Mouse (Mus musculus): ENCODE results near the gene Csnk2b. TPM values are rescaled to one million over a fixed set of nuclear protein-coding genes. Genes with fewer than 3 reads are reported as not detected.

Csnk2b gene
- polyA plus RNA-seq, 1 experiment from 2014 or later = 131 TPM

DNA sequence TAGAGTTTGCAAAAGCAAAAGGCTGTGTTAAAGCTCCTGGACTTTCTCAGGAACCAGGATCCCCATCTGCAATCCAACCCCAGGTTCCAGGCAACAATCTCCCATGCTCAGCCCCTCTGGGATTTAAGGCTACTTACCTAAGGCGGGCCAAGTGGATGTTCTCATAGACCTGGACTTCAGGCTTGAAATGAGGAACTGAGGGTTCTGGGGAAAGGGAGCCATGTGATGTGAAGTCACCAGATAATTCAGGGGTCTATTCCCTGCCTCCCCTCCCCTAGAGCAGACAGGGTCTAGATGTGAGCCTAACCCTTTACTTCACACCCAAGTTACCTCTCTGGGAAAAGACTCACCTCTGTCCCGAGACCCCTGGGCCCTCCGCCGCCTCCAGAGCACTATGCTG, 41.1 kb downstream of the Csnk2b start:
- ATAC-seq = no peak
- Histone ChIP-seq H3K27ac (ENCODE audit: low read depth) (no peak overlapping the region; the same call in 1 of the 2 replicates), H3K27me3 (ENCODE audit: insufficient read depth, low read length) (0 out of 2 replicates have a peak, but pooled peaks cover 4% of the 10 kb centered on the region), H3K9me3 (ENCODE audit: low read length) (no peaks in the 10 kb centered on the region), H3K36me3 (replicated peaks; ENCODE audit: insufficient read depth, low read length) (no peaks in the 10 kb centered on the region), H3K4me3 (ENCODE audit: low read depth, low read length) (no peak overlapping the region), H3K4me1 (ENCODE audit: insufficient read depth) (peaks cover 17% of the 10 kb centered on the region), H3K4me2 (ENCODE audit: low read depth, low read length) (no peak overlapping the region; the same call in 1 of the 2 replicates), H3K9ac (replicated peaks) (0 out of 2 replicates have a peak overlapping the region, but pooled peaks have one; percentile 33)
- DNase-seq = no peak
- TF ChIP-seq EP300 (IDR thresholded peaks at IDR 0.05; ENCODE audit: low read depth) (no peak), CTCF (IDR thresholded peaks at IDR 0.05; ENCODE audit: low read depth) (no peak)
- 76% methylated on average over 4 of the region's 4 CpGs for WGBS (ENCODE audit: insufficient replicate concordance)

DNA sequence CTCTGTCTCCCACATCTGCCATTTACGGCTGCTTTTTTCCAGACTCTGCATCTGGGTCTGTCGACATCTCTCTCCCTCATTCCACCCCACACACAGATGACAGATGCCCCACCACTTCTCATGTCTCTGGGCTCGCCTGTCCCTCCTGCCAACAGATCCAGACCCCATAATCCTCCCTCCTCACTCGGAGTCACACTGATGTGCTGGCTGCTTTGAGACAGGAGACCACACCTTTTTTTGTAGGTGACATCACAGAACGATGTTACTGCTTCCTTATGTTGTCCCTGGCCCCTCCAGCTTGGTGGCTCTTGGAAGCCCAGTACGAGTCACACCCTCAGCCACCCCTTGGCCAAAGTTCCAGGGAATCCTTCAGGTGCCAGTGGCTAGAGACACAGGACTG, 41.6 kb downstream of the Csnk2b start:
- Histone ChIP-seq H3K9me3 (ENCODE audit: low read length) (no peaks in the 10 kb centered on the region), H3K4me2 (ENCODE audit: low read depth, low read length) (peak overlapping the region; percentile 51), H3K4me1 (ENCODE audit: insufficient read depth) (peaks cover 14% of the 10 kb centered on the region), H3K27me3 (ENCODE audit: insufficient read depth, low read length) (0 out of 2 replicates have a peak, but pooled peaks cover 4% of the 10 kb centered on the region), H3K36me3 (replicated peaks; ENCODE audit: insufficient read depth, low read length) (no peaks in the 10 kb centered on the region), H3K4me3 (ENCODE audit: low read depth, low read length) (peak overlapping the region; percentile 17; the same call in 1 of the 2 replicates), H3K27ac (ENCODE audit: low read depth) (peak overlapping the region; percentile 50), H3K9ac (replicated peaks) (peak overlapping the region; percentile 33; the same call in 1 of the 2 replicates)
- WGBS (ENCODE audit: insufficient replicate concordance) = 32% methylated on average over 6 of the region's 6 CpGs
- TF ChIP-seq EP300 (IDR thresholded peaks at IDR 0.05; ENCODE audit: low read depth) (no peak), CTCF (IDR thresholded peaks at IDR 0.05; ENCODE audit: low read depth) (no peak)
- DNase-seq (no peak), ATAC-seq (peak; percentile 48)

DNA sequence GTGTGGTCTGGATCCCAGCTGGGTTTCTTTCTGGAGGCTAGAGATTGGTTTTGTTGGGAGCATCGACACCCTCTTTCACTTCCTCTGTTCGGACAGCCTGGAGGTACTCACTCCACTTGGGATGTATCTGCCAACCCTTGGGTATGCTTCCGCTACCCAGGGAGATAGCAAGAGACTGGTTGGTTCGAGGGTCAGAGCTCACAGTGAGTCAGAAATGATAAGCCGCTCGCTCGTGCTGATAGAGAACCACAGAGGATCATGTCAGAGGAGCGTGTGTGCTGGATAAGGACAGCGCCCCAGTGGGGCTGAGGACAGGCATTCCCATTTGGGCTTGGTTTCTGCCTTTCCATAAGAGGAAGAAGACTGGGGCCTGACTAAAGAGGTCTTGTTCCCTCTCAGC, 42.1 kb downstream of the Csnk2b start:
- Histone ChIP-seq H3K4me1 (ENCODE audit: insufficient read depth) (peaks cover 14% of the 10 kb centered on the region), H3K9me3 (ENCODE audit: low read length) (no peaks in the 10 kb centered on the region), H3K4me2 (ENCODE audit: low read depth, low read length) (peak overlapping the region; percentile 51), H3K4me3 (ENCODE audit: low read depth, low read length) (peak overlapping the region; percentile 17; the same call in 1 of the 2 replicates), H3K36me3 (replicated peaks; ENCODE audit: insufficient read depth, low read length) (no peaks in the 10 kb centered on the region), H3K27ac (ENCODE audit: low read depth) (peak overlapping the region; percentile 50), H3K27me3 (ENCODE audit: insufficient read depth, low read length) (0 out of 2 replicates have a peak, but pooled peaks cover 4% of the 10 kb centered on the region), H3K9ac (replicated peaks) (peak overlapping the region; percentile 33; the same call in 1 of the 2 replicates)
- peak; percentile 57 for TF ChIP-seq CTCF (IDR thresholded peaks at IDR 0.05; ENCODE audit: low read depth)
- peak; percentile 88 for TF ChIP-seq EP300 (IDR thresholded peaks at IDR 0.05; ENCODE audit: low read depth)
- peak; percentile 85 for ATAC-seq
- 28% methylated on average over 9 of the region's 9 CpGs for WGBS (ENCODE audit: insufficient replicate concordance)
- DNase-seq = peak; percentile 54

DNA sequence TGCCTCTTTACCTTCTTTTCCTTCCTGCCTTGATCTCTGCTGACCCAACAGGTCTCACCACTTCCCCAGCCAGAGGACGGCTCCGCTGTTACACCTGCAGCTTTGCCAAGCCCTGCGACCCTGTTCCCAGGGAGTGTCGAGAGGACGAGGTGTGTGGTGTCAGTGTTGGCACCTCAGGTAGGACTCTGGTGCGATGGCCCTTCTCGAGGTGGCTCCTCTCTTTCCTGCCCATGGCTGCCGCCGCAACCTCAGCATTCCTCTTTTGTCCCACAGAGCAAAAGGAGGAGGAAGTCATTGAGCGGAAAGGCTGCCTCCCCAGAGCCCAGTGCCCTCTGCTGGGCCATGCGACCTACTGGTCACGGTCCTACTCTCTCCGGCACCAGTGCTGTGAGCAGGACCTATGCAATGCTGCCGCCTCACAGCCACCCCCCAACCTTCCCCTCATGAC, 44.0 kb downstream of the Csnk2b start, which contains the start of gene Ly6g6d:
Gene Ly6g6d, minus strand, starts transcription at position 280 of the 448 bp plus-strand sequence.
- no peaks in the 10 kb centered on the region for H3K9me3 ChIP-seq (ENCODE audit: low read length)
- peak; percentile 42; the same call in 1 of the 2 replicates for ATAC-seq
- peak within 1 kb of the TSS; percentile 22 for H3K9ac ChIP-seq (replicated peaks)
- 0 out of 2 replicates have a peak, but pooled peaks cover 4% of the 10 kb centered on the region for H3K27me3 ChIP-seq (ENCODE audit: insufficient read depth, low read length)
- 0 out of 2 replicates have a peak within 1 kb of the TSS, but pooled peaks have one; percentile 12 for H3K4me3 ChIP-seq (ENCODE audit: low read depth, low read length)
- peak within 1 kb of the TSS; percentile 41; the same call in 1 of the 2 replicates for H3K27ac ChIP-seq (ENCODE audit: low read depth)
- TF ChIP-seq EP300 (IDR thresholded peaks at IDR 0.05; ENCODE audit: low read depth) = no peak
- TF ChIP-seq CTCF (IDR thresholded peaks at IDR 0.05; ENCODE audit: low read depth) = peak; percentile 63
- DNase-seq = peak; percentile 55
- H3K4me1 ChIP-seq (ENCODE audit: insufficient read depth) = peaks cover 14% of the 10 kb centered on the region
- peak within 1 kb of the TSS; percentile 53 for H3K4me2 ChIP-seq (ENCODE audit: low read depth, low read length)
- 9% methylated on average over 12 of the region's 14 CpGs for WGBS (ENCODE audit: insufficient replicate concordance)
- no peaks in the 10 kb centered on the region for H3K36me3 ChIP-seq (replicated peaks; ENCODE audit: insufficient read depth, low read length)

DNA sequence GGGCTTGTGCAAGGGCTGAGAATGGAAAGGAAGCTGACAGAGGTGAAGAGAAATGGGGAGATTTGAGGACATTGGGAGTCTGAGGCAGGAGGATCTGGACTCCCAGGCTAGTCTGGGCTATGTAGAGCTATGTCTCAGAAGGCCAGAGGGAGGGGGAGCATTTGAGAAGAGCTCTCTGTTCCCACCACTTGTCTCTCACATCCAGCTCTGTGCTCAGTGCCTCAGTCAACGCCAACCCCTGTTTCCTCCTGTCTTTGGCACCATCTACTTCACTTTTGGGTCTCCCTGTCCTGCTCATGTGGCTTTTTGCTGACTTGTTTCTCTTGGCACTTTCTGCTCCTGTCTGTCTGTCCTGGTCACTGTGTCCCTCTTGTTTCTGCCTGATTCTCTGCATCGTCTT, 44.6 kb downstream of the Csnk2b start:
- TF ChIP-seq EP300 (IDR thresholded peaks at IDR 0.05; ENCODE audit: low read depth) (no peak), CTCF (IDR thresholded peaks at IDR 0.05; ENCODE audit: low read depth) (no peak)
- H3K4me3 ChIP-seq (ENCODE audit: low read depth, low read length) = 0 out of 2 replicates have a peak overlapping the region, but pooled peaks have one; percentile 12
- no peaks in the 10 kb centered on the region for H3K36me3 ChIP-seq (replicated peaks; ENCODE audit: insufficient read depth, low read length)
- peak overlapping the region; percentile 53; the same call in 1 of the 2 replicates for H3K4me2 ChIP-seq (ENCODE audit: low read depth, low read length)
- DNase-seq (no peak), ATAC-seq (no peak)
- WGBS (ENCODE audit: insufficient replicate concordance) = 39% methylated on average over 2 of the region's 2 CpGs
- no peaks in the 10 kb centered on the region for H3K9me3 ChIP-seq (ENCODE audit: low read length)
- peaks cover 14% of the 10 kb centered on the region for H3K4me1 ChIP-seq (ENCODE audit: insufficient read depth)
- H3K9ac ChIP-seq (replicated peaks) = no peak overlapping the region; the same call in 1 of the 2 replicates
- 0 out of 2 replicates have a peak, but pooled peaks cover 4% of the 10 kb centered on the region for H3K27me3 ChIP-seq (ENCODE audit: insufficient read depth, low read length)
- peak overlapping the region; percentile 41; the same call in 1 of the 2 replicates for H3K27ac ChIP-seq (ENCODE audit: low read depth)

DNA sequence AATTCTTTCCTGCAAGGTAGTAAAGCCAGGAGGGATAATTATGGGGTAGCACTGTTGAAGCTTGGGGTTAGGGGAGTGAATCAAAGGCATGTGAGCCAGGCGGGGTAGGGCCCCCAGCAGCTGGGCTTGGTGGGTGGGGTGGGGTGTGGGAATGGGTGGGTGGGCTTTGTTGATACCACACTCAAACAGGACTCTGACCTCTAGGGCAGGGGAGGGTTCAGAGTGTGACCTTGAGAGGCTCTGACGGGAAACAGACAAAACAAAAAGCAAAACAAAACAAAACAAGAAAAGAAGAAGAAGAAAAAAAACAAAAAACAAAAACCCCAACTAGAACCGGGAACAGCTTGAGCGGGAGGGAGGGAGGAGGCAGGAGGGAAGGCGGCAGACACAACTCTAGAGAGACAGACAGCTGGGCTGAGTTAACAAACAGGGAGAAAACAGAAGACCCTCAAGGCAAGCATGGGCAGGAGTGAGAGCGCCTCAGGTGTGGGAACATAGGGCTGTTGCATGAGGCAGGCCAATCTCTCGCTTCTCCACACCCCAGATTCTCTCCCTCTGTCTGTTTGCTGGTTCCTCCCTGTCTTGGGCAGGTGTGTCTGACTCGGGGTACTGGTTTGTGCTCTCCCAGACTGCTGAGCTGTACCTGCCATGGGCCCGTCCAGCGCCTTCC, 45.2 kb downstream of the Csnk2b start, which contains the start of gene Ly6g6e:
Gene Ly6g6e, plus strand, starts transcription at position 396 of the 670 bp plus-strand sequence.
- H3K27ac ChIP-seq (ENCODE audit: low read depth) = peak within 1 kb of the TSS; percentile 41; the same call in 1 of the 2 replicates
- no peak for TF ChIP-seq EP300 (IDR thresholded peaks at IDR 0.05; ENCODE audit: low read depth)
- WGBS (ENCODE audit: insufficient replicate concordance) = 40% methylated on average over 10 of the region's 10 CpGs
- H3K36me3 ChIP-seq (replicated peaks; ENCODE audit: insufficient read depth, low read length) = no peaks in the 10 kb centered on the region
- H3K4me2 ChIP-seq (ENCODE audit: low read depth, low read length) = peak within 1 kb of the TSS; percentile 53
- peaks cover 14% of the 10 kb centered on the region for H3K4me1 ChIP-seq (ENCODE audit: insufficient read depth)
- peak within 1 kb of the TSS; percentile 22 for H3K9ac ChIP-seq (replicated peaks)
- ATAC-seq (no peak), DNase-seq (no peak)
- H3K27me3 ChIP-seq (ENCODE audit: insufficient read depth, low read length) = 0 out of 2 replicates have a peak, but pooled peaks cover 4% of the 10 kb centered on the region
- H3K9me3 ChIP-seq (ENCODE audit: low read length) = no peaks in the 10 kb centered on the region
- H3K4me3 ChIP-seq (ENCODE audit: low read depth, low read length) = 0 out of 2 replicates have a peak within 1 kb of the TSS, but pooled peaks have one; percentile 12

All from liver, postnatal 0 days (tissue).